Comparison of ENCODE assay signal across 8 mouse cellular contexts in genomic region chr4:82447061-82447671, GRCm38 (mm10).
A peak's percentile ranks its signal among the peaks of the same experiment; 100 is the strongest.
DNase-seq lines count a peak whose midpoint lies in the region; ATAC-seq and TF ChIP-seq lines count a peak whose summit lies in the region.

No protein-coding gene starts in this region.

- DNase-seq in 3134 (ENCODE audit: extremely low read depth, insufficient read length, low spot score), result peak; percentile 74
- DNase-seq in adrenal gland, postnatal 36 days, result peak; percentile 73 to 80
- DNase-seq in forebrain, embryonic 14.5 days (ENCODE audit: low spot score), result peak; percentile 92
- peak; percentile 75 to 85 for DNase-seq in kidney, postnatal 4 days
- DNase-seq in lung, adult 2 months, result peak; percentile 82
- DNase-seq in right cerebral cortex, postnatal 36 days (ENCODE audit: low spot score in 2 of 2), result peak; percentile 40 to 60
- DNase-seq in spleen, postnatal 4 days (ENCODE audit: low spot score in 2 of 2), result no peak

- no peak for TF ChIP-seq POLR2A in lung, adult 2 months (IDR thresholded peaks at IDR 0.05; ENCODE audit: borderline replicate concordance, extremely low read depth, low read depth, low read length)

- peak; percentile 88 for ATAC-seq in forebrain, embryonic 14.5 days
- peak; percentile 93 for ATAC-seq in heart, embryonic 16.5 days (replicated peaks; ENCODE audit: extremely low read depth, insufficient read depth, low FRiP score)

- H3K4me3 ChIP-seq in forebrain, embryonic 14.5 days (ENCODE audit: low read depth, low read length), result no peak overlapping the region
- H3K4me3 ChIP-seq in heart, embryonic 16.5 days (ENCODE audit: low read length), result peak overlapping the region; percentile 17; the same call in 1 of the 2 replicates
- H3K4me3 ChIP-seq in lung, adult 2 months (replicated peaks; ENCODE audit: extremely low read depth, low read depth, low read length), result peak overlapping the region; percentile 20

- H3K36me3 ChIP-seq in forebrain, embryonic 14.5 days (ENCODE audit: control insufficient read depth, insufficient read depth, low read length), result peaks cover 6% of the 10 kb centered on the region; the same call in 1 of the 2 replicates
- no peaks in the 10 kb centered on the region for H3K36me3 ChIP-seq in heart, embryonic 16.5 days (ENCODE audit: control insufficient read depth, insufficient read depth)

- H3K4me1 ChIP-seq in forebrain, embryonic 14.5 days (ENCODE audit: control insufficient read depth, insufficient read depth, low read length), result peaks cover 42% of the 10 kb centered on the region
- H3K4me1 ChIP-seq in heart, embryonic 16.5 days (ENCODE audit: control insufficient read depth, insufficient read depth, low read length), result peaks cover 71% of the 10 kb centered on the region
- H3K4me1 ChIP-seq in lung, adult 2 months (ENCODE audit: control insufficient read depth, insufficient read depth, low read length), result peaks cover 24% of the 10 kb centered on the region

- H3K4me2 ChIP-seq in forebrain, embryonic 14.5 days (ENCODE audit: low read length), result peak overlapping the region; percentile 19; the same call in 1 of the 2 replicates
- peak overlapping the region; percentile 47 for H3K4me2 ChIP-seq in heart, embryonic 16.5 days (ENCODE audit: low read depth, low read length)

- peak overlapping the region; percentile 59; the same call in 1 of the 2 replicates for H3K27ac ChIP-seq in forebrain, embryonic 14.5 days (ENCODE audit: low read depth, low read length)
- peak overlapping the region; percentile 98 for H3K27ac ChIP-seq in heart, embryonic 16.5 days (ENCODE audit: low read length)

- 6% methylated on average over 8 of the region's 8 CpGs for WGBS in forebrain, embryonic 14.5 days
- WGBS in heart, embryonic 16.5 days, result 5% methylated on average over 8 of the region's 8 CpGs
- 17% methylated on average over 8 of the region's 8 CpGs for WGBS in lung, adult 2 months

- no peak overlapping the region for H3K9ac ChIP-seq in forebrain, embryonic 14.5 days (ENCODE audit: low read length)
- peak overlapping the region; percentile 53 for H3K9ac ChIP-seq in heart, embryonic 16.5 days (ENCODE audit: low read length)

- TF ChIP-seq CTCF in lung, adult 2 months (IDR thresholded peaks at IDR 0.05; ENCODE audit: insufficient read depth, low read length), result no peak

- no peaks in the 10 kb centered on the region for H3K27me3 ChIP-seq in forebrain, embryonic 14.5 days (replicated peaks; ENCODE audit: control insufficient read depth, insufficient read depth, low read length)
- H3K27me3 ChIP-seq in heart, embryonic 16.5 days (ENCODE audit: control insufficient read depth, insufficient read depth, low read length), result no peaks in the 10 kb centered on the region

- H3K9me3 ChIP-seq in forebrain, embryonic 14.5 days (replicated peaks; ENCODE audit: control insufficient read depth, low read length), result no peaks in the 10 kb centered on the region
- no peaks in the 10 kb centered on the region for H3K9me3 ChIP-seq in heart, embryonic 16.5 days (replicated peaks; ENCODE audit: control insufficient read depth, low read length)

Comparison
In these comparisons a context has a peak if more than half of its experiments do, and no peak if none do; other contexts are left out.
1. DNase-seq: peak in 3134 (single experiment), adrenal gland, postnatal 36 days (2 of 2), forebrain, embryonic 14.5 days (single experiment), kidney, postnatal 4 days (2 of 2), lung, adult 2 months (single experiment) and right cerebral cortex, postnatal 36 days (2 of 2); none in spleen, postnatal 4 days (0 of 2).